Mouse (Mus musculus) lung, adult 2 months (tissue): Measurements from ENCODE around the gene Rtn1.

Source experiments
- CTCF ChIP-seq: fragments of 200-500 bp; IDR thresholded peaks from 2 replicates; pipeline ENCODE4 v1.5.1; 2011; ENCODE audit warnings: mild to moderate bottlenecking, low read length, control low read depth; ENCODE audit not compliant: insufficient read depth
- POLR2A ChIP-seq: fragments of 200-500 bp; IDR thresholded peaks from 2 replicates; pipeline ENCODE4 v1.6.1; 2011; ENCODE audit warnings: low read depth, mild to moderate bottlenecking, control low read depth, low read length, borderline replicate concordance; ENCODE audit errors: extremely low read depth

- no peak for TF ChIP-seq POLR2A
- peak; percentile 82 for TF ChIP-seq CTCF
These were observed 18.9 kb upstream of the Rtn1 start for GRCm38 (mm10) chr12:72427722-72428126.
